Mouse (Mus musculus): ENCODE results near the gene Gm11549. TPM values are rescaled to one million over a fixed set of nuclear protein-coding genes. Genes with fewer than 3 reads are reported as not detected.

Gm11549 gene
- polyA plus RNA-seq, 2 experiments: 0.01 TPM; not detected in 1

- Histone ChIP-seq H3K4me3 (ENCODE audit: insufficient read depth in 1 of 2, low read depth in 2 of 2, low read length in 2 of 2) (no peak overlapping the region), H3K27me3 (ENCODE audit: control insufficient read depth, insufficient read depth, low read length) (no peaks in the 10 kb centered on the region), H3K4me1 (replicated peaks; ENCODE audit: control insufficient read depth in 2 of 2, insufficient read depth in 2 of 2, low read length in 1 of 2) (peaks cover 0 to 3% of the 10 kb centered on the region in 2 experiments; a peak in 1 of 4 replicates), H3K9me3 (ENCODE audit: control insufficient read depth, low read length) (no peaks in the 10 kb centered on the region), H3K27ac (no peak overlapping the region), H3K36me3 (replicated peaks; ENCODE audit: control insufficient read depth, insufficient read depth, low read depth) (no peaks in the 10 kb centered on the region), H3K4me2 (ENCODE audit: low read depth) (no peak overlapping the region), H3K9ac (replicated peaks) (no peak overlapping the region)
- DNase-seq (ENCODE audit: low read depth in 3 of 3, low spot score in 3 of 3) (no peak), ATAC-seq (ENCODE audit: insufficient read depth) (no peak)
- no peak for TF ChIP-seq EP300 (IDR thresholded peaks at IDR 0.05; ENCODE audit: low read depth)
- 46% methylated on average over 7 of the region's 7 CpGs for WGBS (ENCODE audit: insufficient replicate concordance)
Measured at GRCm38 (mm10) chr3:36465538-36465937, 56.1 kb downstream of the Gm11549 start.

Small RNA genes within 50 kb of the gene (microRNA-seq; reads per million reads assigned to microRNA genes)
- not detected for gene Mir7009

Other genes starting within 250 kb of the Gm11549 start
- 39.6 and 49.9 TPM in 2 replicates for gene Anxa5, start 45.9 kb downstream of the Gm11549 start, polyA plus RNA-seq (2012; rRNA removed)
- gene Anxa5, start 45.9 kb downstream of the Gm11549 start, polyA plus RNA-seq (2014; fragmentation: Nextera tagmentation; extraction: Ambion mirVana): 51.9 and 57.5 TPM in 2 replicates
- 0.43 and 0.77 TPM in 2 replicates for gene 1810062G17Rik, start 45.9 kb downstream of the Gm11549 start, polyA plus RNA-seq (2012; rRNA removed)
- gene 1810062G17Rik, start 45.9 kb downstream of the Gm11549 start, polyA plus RNA-seq (2014; fragmentation: Nextera tagmentation; extraction: Ambion mirVana): 1.1 and 1.2 TPM in 2 replicates
- gene Exosc9, start 30.8 kb upstream of the Gm11549 start, polyA plus RNA-seq (2012; rRNA removed): 12.6 and 25.1 TPM in 2 replicates
- 36.6 and 37.6 TPM in 2 replicates for gene Exosc9, start 30.8 kb upstream of the Gm11549 start, polyA plus RNA-seq (2014; fragmentation: Nextera tagmentation; extraction: Ambion mirVana)
- 107 and 155 TPM in 2 replicates for gene Ccna2, start 50.3 kb upstream of the Gm11549 start, polyA plus RNA-seq (2012; rRNA removed)
- gene Ccna2, start 50.3 kb upstream of the Gm11549 start, polyA plus RNA-seq (2014; fragmentation: Nextera tagmentation; extraction: Ambion mirVana): 295 and 336 TPM in 2 replicates
- 3.9 and 5.5 TPM in 2 replicates for gene Bbs7, start 91.7 kb upstream of the Gm11549 start, polyA plus RNA-seq (2012; rRNA removed)
- gene Bbs7, start 91.7 kb upstream of the Gm11549 start, polyA plus RNA-seq (2014; fragmentation: Nextera tagmentation; extraction: Ambion mirVana): 9.7 and 11.9 TPM in 2 replicates
- 0.16 and 0.23 TPM in 2 replicates for gene Trpc3, start 168.4 kb upstream of the Gm11549 start, polyA plus RNA-seq (2012; rRNA removed)
- gene Trpc3, start 168.4 kb upstream of the Gm11549 start, polyA plus RNA-seq (2014; fragmentation: Nextera tagmentation; extraction: Ambion mirVana): 0.15 and 0.35 TPM in 2 replicates